Mouse (Mus musculus) thymus, adult 2 months (tissue): ENCODE measurements around the gene Spon1. TPM values are rescaled to one million over a fixed set of nuclear protein-coding genes. Genes with fewer than 3 reads are reported as not detected.
A peak's percentile ranks its signal among the peaks of the same experiment; 100 is the strongest.

ENCODE experiments used
- DNase-seq: peaks from one replicate; pipeline ENCODE4 v3.0.0; 2021
- H3K27ac ChIP-seq: fragments of 200-500 bp; 2 replicates; pipeline ENCODE4 v1.5.1; 2012; ENCODE audit warnings: low read length, control low read depth; ENCODE audit not compliant: control insufficient read depth, insufficient read depth
- H3K27me3 ChIP-seq: fragments of 200-500 bp; 2 replicates; pipeline ENCODE4 v1.6.1; 2012; ENCODE audit warnings: mild to moderate bottlenecking, low read length, moderate library complexity, mixed read lengths; ENCODE audit not compliant: control insufficient read depth, insufficient read depth
- H3K36me3 ChIP-seq: fragments of 200-500 bp; 2 replicates; pipeline ENCODE4 v1.6.1; 2012; ENCODE audit warnings: mild to moderate bottlenecking, low read length, moderate library complexity; ENCODE audit not compliant: control insufficient read depth, insufficient read depth
- H3K4me1 ChIP-seq: fragments of 200-500 bp; replicated peaks from 2 replicates; pipeline ENCODE4 v1.6.1; 2012; ENCODE audit warnings: low read length; ENCODE audit not compliant: control insufficient read depth, insufficient read depth
- H3K4me3 ChIP-seq: fragments of 200-500 bp; 2 replicates; pipeline ENCODE4 v1.5.1; 2012; ENCODE audit warnings: mild to moderate bottlenecking, low read length, control low read depth, moderate library complexity; ENCODE audit not compliant: control insufficient read depth, insufficient read depth
- CTCF ChIP-seq: fragments of 200-500 bp; IDR thresholded peaks from 2 replicates; pipeline ENCODE4 v1.5.1; 2012; ENCODE audit warnings: mild to moderate bottlenecking, control low read depth, low read length, moderate library complexity, borderline replicate concordance; ENCODE audit not compliant: control insufficient read depth, poor library complexity, insufficient read depth; ENCODE audit errors: extremely low read depth
- POLR2A ChIP-seq: fragments of 200-500 bp; IDR thresholded peaks from 2 replicates; pipeline ENCODE4 v1.6.1; 2012; ENCODE audit warnings: mild to moderate bottlenecking, low read length, control low read depth, moderate library complexity; ENCODE audit not compliant: control insufficient read depth, poor library complexity, insufficient read depth; ENCODE audit errors: extremely low read depth
- WGBS: fragments of 180-500 bp; shearing (Covaris S2); methylation state at CpG from one replicate; pipeline ENCODE4 v1.1.7; 2018; 5-methylcytosine and 5-hydroxymethylcytosine counted together
- polyA plus RNA-seq: library from polyadenylated mRNA; depleted of rRNA; stranded (reverse); fragments of >200 nt; gene quantifications from 2 replicates; pipeline ENCODE4 v1.2.3, GENCODE M21; 2012

Spon1 gene
- polyA plus RNA-seq, 1 experiment, result 3.3 TPM

DNA sequence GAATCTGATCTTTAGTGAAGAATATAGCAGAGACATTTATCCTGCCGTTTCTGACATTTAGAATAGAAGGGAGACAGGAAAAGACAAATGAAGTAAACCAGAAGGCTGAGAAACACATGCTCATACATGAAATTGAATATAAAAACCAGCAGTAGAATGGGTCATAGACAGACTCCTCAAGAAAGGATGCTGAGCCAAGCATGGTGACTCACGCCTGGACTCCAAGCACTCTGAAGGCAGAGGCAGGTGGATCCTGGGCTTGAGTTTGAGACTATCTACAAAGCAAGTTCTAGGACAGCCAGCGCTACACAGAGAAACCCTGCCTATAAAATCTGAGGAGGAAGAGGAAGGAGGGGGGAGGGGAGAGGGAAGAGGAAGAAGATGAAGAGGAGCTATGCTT lies 324.4 kb downstream of the Spon1 start:
- peaks cover 41% of the 10 kb centered on the region for H3K4me1 ChIP-seq
- TF ChIP-seq CTCF (no peak), POLR2A (no peak)
- no peak overlapping the region for H3K4me3 ChIP-seq
- H3K27me3 ChIP-seq, result no peaks in the 10 kb centered on the region
- H3K27ac ChIP-seq, result no peak overlapping the region
- no peaks in the 10 kb centered on the region for H3K36me3 ChIP-seq
- DNase-seq, result no peak
- WGBS, result 76% methylated on average over 3 of the region's 3 CpGs

DNA sequence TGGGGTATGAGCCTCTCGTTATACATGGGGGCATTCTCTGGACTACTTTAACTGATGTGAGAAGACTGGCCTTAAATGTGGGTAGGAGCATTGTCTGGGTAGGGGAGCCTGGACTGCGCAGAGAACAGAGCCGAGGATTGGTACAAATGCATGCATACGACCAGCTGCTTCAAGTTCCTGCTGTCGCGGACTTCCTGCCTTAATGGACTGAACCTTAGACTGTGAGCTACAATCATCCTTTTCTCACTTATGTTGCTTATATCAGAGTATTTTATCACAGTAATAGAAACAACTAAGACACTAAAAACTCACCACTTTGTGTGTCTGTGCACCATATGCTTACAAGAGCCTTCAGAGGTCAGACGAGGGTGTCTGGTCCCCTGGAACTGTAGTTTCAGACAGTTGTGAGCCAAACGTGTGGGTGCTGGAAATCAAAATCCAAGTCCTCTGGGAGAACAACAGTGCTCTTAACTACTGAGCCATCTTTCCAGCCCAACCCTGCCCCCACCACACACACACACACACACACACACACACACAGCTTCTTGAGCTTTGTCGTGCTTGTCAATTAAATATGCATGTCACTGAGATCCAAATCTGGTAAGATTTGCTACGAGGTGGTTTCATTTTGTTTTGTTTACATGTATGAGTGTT lies 325.2 kb downstream of the Spon1 start:
- TF ChIP-seq CTCF (no peak), POLR2A (no peak)
- Histone ChIP-seq H3K4me3 (no peak overlapping the region), H3K4me1 (peaks cover 44% of the 10 kb centered on the region), H3K27ac (0 out of 2 replicates have a peak overlapping the region, but pooled peaks have one; percentile 23), H3K36me3 (no peaks in the 10 kb centered on the region), H3K27me3 (no peaks in the 10 kb centered on the region)
- no peak for DNase-seq
- 53% methylated on average over 10 of the region's 10 CpGs for WGBS
